Mouse (Mus musculus) ZHBTc4 (cell line): ENCODE data around the gene Milr1.
A peak's percentile ranks its signal among the peaks of the same experiment; 100 is the strongest.
"Not testable (repeated sequence)": the region's sequence is repeated elsewhere in the genome, so short reads cannot be mapped to it uniquely, and the experiment has no call there.

Experiments used
- DNase-seq: peaks from one replicate; pipeline ENCODE4 v3.0.0-alpha.2; 2011; ENCODE audit warnings: low read depth, low spot score

The Milr1 gene

DNA sequence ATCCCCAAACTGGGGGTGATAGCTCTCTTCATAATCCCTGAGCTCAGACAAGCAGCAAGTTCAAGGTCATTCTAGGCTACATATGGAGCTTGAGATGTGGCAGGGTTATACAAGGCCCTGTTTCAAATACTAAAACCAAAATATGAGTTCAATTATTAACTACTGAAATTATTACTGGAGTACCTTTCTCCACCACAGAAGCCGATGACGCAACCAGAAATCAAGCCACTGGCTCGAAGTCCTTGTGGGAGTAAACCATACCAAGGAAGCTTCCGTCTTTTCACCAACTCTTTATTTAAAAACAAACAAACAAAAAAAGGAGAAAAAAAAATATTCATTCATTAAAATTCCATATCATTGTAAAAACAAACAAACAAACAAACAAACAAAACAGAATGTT is 25.9 kb downstream of the Milr1 start:
- no peak for DNase-seq

DNA sequence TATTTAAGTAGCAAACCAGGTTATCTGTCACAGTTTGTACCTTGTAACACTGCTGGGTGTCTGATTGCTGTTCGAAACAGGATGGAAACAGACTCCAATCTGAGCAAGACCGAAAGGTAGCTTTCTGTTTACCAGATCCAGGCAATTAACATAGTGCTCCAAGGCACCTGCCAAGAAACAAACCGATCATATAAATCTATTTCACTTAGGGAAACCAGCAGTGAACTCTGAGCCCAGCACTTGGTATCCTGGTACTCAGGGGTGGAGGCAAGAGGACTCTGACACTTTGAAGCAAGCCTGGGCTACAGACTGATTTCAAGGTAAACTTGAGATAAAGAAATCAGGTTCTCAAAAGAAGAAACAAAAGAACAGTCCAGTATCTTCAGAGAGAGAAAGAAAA is 26.4 kb downstream of the Milr1 start:
- no peak for DNase-seq

DNA sequence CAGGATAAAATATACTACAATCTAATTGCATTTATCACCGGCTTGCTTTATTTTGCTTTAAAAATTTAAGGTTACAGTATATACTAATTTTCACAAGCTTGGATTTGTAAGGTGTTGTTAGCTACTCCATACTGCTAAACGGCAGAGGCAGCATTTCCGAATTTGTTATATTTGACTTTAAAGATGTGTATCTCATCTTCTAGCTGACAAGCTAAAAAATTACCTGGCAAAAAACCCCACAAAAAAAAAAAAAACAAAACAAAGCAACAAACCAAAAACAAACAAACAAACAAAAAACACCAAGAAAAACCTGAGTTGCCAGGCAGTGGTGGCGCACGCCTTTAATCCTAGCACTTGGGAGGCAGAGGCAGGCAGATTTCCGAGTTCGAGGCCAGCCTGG is 27.1 kb downstream of the Milr1 start:
- DNase-seq: no peak

GRCm38 (mm10) chr11:106778589-106779387 is 27.8 kb downstream of the Milr1 start:
- no peak for DNase-seq

DNA sequence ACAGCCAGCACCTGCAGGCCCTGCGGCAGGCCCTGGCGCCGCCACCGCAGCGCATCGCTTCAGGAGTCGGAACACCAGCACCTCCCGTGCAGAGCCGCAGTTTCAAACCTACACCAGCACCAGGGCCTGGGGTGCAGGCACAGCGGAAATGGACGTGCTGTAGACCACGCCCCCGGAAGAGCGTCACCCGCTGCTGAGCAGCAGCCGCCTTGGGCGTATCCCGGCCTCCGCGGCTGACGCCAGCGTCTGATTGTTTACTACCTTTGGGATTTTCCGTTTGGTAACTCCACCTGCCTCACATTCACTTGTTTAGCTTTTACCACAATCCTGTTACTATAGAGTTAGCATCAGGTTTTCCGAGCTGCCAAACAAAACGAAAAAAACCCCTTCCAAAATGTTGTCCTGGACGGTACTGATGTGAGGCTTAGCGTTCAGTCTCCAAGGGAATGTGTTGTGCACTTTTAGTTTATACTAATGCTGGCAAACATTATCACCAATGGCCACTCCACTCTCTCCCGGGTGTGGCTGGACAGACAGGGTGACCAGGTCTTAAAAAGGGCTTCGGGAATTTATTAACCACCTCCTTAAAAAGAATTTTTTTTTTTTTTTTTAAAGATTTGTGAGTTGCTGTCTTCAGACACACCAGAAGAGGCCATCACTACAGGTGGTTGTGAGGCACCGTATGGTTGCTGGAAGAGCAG is 28.5 kb downstream of the Milr1 start, which contains the start of gene Polg2:
Gene Polg2, minus strand, starts transcription at position 150 of the 701 bp plus-strand sequence.
- DNase-seq: peak; percentile 98

GRCm38 (mm10) chr11:106780089-106780425 is 29.0 kb downstream of the Milr1 start:
- no peak for DNase-seq

DNA sequence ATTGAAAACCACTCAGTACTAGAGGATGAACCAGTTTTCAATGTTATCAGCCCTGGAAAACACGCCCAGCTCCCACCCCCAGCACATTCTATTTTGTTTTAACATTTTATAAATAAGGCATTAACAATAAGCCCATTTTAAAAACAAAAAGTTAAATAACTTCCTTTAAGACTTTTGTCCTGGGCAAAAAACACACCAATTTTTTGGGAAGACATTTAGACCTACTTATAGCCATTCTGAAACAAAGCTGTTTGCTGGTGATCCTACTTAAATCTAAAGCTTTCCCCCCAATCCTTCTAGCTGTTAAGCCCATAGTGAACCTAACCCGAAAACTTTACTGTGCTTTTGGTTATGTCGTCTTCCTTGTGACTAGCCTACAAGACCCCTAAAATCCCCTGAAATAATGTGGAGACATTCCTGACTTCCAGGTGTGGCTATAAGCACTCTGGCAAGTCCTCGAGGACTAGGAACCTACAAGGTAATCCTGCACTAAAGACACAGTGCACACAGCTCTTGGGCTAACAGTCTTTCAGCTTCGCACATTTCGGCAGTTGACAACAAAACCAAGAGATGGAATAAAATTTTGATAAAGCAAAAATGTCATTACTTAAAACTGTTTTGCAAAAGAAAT is 29.7 kb downstream of the Milr1 start:
- DNase-seq: no peak

DNA sequence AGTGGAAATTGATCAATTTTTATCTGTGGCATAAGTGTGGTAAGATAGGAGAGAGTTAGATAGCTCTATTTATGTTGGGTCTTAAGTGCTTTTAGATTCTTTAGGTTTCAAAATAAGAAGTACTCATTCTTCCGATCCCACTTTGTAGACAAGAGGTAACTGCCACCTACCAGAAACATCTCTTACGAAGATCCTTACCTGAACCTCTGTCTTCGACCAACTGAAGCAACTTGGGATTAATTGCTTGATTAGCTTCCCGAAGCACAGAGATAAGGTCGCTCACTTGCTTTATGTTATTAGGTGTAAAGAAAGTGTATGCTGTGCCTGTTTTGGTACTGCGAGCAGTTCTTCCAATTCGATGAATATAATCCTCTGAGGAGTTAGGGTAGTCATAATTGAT is 31.2 kb downstream of the Milr1 start:
- DNase-seq: not testable (repeated sequence)

GRCm38 (mm10) chr11:106782841-106783764 is 32.1 kb downstream of the Milr1 start:
- no peak for DNase-seq

DNA sequence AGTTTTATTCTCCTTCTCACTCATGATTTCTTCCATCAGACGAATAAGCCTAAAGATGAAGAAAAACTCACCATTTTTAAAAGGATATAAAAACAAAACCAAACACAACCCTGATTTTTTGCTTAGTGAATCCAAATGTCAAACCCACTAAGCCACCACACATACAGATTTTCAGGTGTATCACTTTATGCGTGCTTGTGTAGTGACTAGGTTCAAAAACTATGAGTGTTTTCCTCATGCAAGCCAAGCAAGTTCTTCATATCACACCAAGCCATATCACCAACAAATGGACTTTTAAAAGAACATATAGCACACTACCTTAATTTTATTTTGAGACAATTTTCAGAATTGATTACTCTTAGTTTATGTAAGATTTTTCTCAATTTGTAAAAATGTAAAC is 33.5 kb downstream of the Milr1 start:
- no peak for DNase-seq

- no peak for DNase-seq
These were observed 34.0 kb downstream of the Milr1 start for GRCm38 (mm10) chr11:106785043-106785442.

DNA sequence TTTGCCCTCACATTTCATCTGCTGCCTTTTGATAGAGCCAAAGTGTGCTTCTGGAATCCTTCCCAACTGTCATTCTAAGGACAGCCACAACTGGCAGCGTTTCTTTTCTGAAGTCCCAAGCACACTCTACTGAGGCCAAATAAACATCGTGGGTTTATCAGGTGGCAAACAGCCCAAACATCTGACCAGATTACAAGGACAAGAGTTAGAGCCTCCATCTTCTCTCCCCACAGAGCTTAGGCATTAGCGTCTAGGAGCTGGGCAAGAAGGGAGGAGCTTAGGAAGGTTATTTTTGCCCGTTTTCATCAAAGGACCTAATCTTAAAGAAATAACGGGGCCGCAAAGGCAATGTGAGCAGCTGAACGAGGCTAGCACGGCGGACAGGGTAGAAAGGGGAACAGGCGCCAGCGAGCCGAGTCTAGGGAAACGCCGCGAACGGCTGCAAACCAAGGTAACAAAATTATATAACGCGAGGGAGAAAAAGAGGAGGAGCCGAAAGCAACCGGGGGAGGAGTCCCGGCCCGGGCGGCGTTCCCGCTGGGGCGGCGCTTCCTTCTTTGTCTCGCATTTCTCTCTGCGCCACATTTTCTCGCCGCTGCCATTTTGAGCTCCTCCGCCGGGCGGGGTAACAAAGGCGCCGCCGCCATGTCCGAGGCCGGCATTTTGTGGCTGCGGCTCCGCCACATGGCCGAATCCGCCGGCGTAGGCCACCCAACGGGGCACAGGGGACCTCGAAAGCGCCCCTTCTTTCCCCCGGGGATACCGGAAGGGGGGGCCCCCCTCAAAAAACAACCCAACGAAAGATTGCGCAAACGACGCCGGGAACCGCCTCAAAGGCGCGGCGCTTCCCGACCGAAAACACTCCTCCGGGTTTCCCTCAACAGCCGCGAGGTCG is 36.4 kb downstream of the Milr1 start:
- peak; percentile 89 for DNase-seq

GRCm38 (mm10) chr11:106788026-106788774 is 37.2 kb downstream of the Milr1 start:
- DNase-seq: peak; percentile 97

- peak; percentile 99 for DNase-seq
These were observed 37.9 kb downstream of the Milr1 start, which contains the start of the genes Ddx5 and Cep95 for GRCm38 (mm10) chr11:106788775-106789459. Ddx5 (minus strand) TSS chr11:106789185. Cep95 (plus strand) TSS chr11:106789252.

GRCm38 (mm10) chr11:106789649-106790048 is 38.6 kb downstream of the Milr1 start:
- DNase-seq: no peak

GRCm38 (mm10) chr11:106793846-106794245 is 42.8 kb downstream of the Milr1 start:
- no peak for DNase-seq

DNA sequence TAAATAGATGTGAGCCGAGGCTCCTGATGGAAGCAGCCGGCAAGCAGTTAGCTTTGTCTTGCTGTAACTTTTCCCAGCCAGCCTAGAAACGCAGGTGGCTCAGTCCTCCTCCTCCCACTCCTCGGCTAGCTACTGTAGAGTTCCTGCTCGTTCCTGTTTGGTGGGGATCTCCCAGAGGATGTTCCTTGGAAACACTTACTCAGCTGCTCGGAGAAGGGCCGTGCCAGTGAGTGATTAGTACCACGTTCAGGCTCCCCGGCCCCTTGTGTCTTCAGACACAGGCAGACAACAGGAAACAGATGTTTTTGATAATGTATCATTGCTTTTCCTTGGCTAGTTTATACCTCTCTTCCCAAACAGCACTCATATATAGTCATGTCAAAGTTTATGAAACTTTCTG is 44.7 kb downstream of the Milr1 start:
- DNase-seq: no peak

DNA sequence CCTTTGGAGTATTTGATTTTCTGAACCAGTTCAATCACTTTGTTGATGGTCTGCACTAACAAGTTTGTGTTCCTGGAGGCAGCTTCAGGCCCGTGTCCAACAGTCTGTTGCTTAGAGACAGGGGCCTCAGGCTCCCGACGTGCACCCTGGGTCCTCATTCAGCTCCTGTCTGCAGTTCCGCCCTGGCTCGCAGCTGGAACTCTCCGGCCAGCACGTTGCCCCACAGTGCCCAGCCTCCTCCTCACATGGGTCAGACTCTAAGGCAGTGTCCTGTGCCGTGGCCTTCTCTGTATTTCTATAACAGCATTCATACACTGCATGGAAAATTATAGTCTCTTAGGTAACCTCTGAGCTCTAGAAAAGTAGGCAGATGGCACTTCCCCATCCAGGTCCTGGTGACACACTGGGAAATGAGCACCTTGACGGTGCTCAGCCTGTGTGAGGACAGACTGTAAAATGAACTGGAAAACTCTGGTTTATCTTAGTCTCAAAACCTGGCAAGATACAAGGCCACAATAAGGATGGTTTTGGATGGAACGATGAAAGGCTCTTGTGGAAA is 51.1 kb downstream of the Milr1 start:
- no peak for DNase-seq

DNA sequence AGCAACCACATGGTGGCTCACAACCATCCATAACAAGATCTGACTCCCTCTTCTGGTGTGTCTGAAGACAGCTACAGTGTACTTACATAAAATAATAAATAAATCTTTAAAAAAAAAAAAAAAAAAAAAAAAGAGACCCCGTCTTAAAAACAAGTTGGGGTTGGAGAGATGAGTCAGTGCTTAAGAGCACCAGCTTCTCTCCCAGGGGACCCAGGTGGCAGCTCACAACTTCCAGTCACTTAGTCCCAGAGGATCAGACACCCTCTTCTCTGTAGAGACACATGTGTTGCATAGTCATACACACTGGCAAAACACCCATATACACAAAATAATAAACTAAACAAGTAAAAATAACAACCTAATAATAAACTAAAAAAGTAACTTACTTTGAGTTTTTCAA is 56.4 kb downstream of the Milr1 start:
- DNase-seq: not testable (repeated sequence)
